Mouse (Mus musculus) thymus, postnatal 14 days (tissue): ENCODE data around the gene Gm4858.
"Not testable (repeated sequence)": the region's sequence is repeated elsewhere in the genome, so short reads cannot be mapped to it uniquely, and the experiment has no call there.

Experiments
- DNase-seq: peaks from one replicate; pipeline ENCODE4 v3.0.0; 2021

The Gm4858 gene

DNA sequence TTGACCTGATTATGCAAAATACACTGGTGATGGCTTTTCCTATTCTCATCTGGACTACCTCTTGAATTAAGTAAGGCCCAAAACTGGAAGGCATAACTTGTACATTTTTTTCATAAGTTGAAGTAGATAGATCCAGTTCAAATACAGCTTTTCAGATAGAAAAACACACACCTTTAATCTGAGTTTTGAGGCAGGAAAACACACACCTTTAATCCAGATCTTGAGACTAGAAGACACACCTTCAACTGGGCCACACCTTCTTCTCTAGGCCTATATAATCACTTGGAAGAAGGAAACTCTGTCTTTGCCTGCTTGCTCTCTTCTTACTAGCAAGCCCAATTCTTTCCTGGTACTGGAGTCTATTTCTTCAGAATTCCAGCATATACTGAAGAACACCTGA is at the start of gene Gm4858:
Gm4858 (plus strand) TSS at position 301 of the 400 bp plus-strand sequence.
- DNase-seq = not testable (repeated sequence)

GRCm38 (mm10) chr3:93018960-93019359 is 49.7 kb upstream of the Gm4858 start, which contains the start of gene Lce1m:
Lce1m (minus strand) TSS chr3:93019060.
- DNase-seq = no peak

GRCm38 (mm10) chr3:93021171-93021570 is 47.5 kb upstream of the Gm4858 start:
- no peak for DNase-seq

DNA sequence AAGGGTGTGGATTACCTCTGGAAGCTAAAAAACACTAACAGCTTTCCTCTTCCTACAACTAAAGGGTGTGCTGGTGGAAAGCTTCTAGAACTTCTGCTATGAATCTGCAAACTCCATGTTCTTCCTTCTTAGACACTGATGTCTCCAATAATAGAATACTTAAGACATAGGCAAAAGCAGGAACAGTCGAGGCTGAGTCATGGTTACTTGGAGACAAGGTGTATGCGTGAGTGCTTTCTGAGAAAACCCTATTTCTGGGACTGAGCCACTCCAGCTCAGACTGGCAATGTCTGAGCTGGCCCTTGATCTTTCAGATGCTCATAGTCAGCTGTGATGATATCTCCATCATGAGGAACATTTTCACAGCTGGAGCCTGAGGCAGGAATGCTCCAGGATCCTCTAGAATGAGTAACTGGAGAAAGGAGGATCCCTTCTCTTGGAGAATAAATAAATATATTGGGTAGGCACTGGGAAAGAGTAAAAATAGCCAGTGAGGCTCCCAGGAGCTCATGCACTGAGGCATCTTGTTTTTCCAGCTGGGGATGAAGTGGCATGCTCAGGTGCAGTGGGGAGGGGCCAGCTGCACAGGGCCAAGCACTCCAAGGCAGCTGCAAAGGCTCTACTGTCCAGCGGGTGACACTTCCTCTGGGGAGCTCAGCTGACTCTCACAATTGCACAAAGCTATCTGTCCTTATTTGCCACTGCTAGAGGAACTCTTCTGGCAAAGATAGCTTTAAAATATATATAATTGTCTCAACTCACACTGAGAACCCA is 45.0 kb upstream of the Gm4858 start:
- no peak for DNase-seq

GRCm38 (mm10) chr3:93025486-93025885 is 43.1 kb upstream of the Gm4858 start:
- no peak for DNase-seq

GRCm38 (mm10) chr3:93031450-93031849 is 37.2 kb upstream of the Gm4858 start:
- no peak for DNase-seq

DNA sequence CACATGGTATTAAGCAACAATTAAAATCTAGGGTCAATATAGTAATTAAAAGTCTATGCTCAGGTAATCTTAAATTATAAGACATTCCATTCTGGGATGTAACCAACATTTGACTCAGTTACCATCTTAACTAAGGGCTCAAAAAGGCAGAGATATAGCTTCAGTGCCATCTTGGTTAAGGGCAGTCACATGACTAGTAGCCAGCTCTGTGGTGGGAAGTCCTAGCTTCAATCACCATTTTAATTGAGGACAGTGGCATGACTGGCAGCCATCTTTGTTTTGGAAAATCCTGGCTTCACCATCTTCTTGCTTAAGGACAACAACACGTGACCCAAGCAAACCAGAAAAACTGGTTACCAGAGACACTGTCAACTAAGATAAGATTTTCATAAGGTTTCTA is 18.4 kb upstream of the Gm4858 start:
- no peak for DNase-seq

- DNase-seq = no peak
These were observed 15.7 kb upstream of the Gm4858 start for GRCm38 (mm10) chr3:93052826-93053474.

DNA sequence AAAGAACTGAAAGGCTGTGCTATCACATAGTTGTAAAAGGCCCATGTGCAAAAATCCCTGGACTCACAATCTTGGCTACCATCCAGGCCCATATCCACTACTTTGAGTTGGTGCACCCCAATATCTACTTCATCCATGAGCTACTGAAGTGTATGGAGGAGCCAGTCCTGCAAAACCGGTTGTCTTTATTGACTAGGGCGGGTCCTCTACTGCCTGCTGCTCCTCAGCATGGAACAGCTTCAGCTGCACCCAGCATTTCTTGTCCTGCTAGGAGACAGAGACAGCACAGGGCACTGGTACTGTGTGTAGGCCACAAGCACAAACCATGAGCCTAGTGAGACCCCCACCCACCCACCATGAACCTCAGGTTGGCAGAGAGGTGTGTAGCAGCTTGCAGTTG is 18.0 kb downstream of the Gm4858 start:
- no peak for DNase-seq

DNA sequence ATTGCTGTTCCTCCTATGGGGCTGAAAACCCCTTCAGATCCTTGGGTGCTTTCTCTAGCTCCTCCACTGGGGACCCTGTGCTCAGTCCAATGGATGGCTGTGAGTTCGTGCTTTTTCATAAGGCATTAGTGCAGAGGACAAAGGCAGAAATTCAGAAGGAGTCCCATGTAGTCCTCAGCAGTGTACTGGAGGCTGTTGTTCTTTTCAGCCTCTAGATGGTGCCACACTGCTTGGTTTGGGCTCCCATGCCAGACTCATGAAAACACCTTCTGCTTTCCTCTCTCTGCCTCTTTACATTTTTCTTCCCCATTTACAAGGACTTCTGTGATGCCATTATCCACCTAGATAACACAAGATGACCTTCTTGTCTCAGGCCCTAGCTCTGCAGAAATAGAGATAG is 25.0 kb downstream of the Gm4858 start:
- DNase-seq = not testable (repeated sequence)

DNA sequence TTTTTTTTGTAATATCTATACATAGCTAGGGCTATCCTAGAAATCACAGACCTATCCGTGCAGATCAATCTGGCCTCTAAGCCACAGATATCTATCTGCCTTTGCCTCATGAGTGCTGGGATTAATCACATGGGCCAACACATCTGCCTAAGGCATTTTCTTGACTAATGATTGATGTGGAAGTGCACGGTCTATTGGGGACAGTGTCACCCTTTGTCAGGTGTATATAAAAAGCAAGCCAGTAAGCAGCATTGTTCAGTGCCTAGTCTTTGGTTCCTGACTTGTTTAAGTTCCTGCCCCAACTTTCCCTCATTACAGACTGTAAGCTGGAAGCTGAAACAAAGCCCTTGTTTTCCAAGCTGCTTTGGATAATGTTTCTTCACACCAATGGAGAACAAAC is 27.8 kb downstream of the Gm4858 start:
- no peak for DNase-seq

GRCm38 (mm10) chr3:93111668-93112067 is 43.0 kb downstream of the Gm4858 start:
- peak; percentile 7 for DNase-seq

GRCm38 (mm10) chr3:93114481-93114880 is 45.9 kb downstream of the Gm4858 start:
- DNase-seq = peak; percentile 4

GRCm38 (mm10) chr3:93119101-93119500 is 50.5 kb downstream of the Gm4858 start:
- DNase-seq = no peak
